Mouse (Mus musculus): ENCODE data around the gene Lyl1.

Lyl1 gene

GRCm38 (mm10) chr8:84703466-84704249, 2.4 kb downstream of the Lyl1 start:
- DNase-seq = no peak

- peak; percentile 62 for DNase-seq
Measured at GRCm38 (mm10) chr8:84704356-84704755, 3.1 kb downstream of the Lyl1 start.

GRCm38 (mm10) chr8:84704867-84705831, 3.9 kb downstream of the Lyl1 start:
- DNase-seq = peak; percentile 29

DNA sequence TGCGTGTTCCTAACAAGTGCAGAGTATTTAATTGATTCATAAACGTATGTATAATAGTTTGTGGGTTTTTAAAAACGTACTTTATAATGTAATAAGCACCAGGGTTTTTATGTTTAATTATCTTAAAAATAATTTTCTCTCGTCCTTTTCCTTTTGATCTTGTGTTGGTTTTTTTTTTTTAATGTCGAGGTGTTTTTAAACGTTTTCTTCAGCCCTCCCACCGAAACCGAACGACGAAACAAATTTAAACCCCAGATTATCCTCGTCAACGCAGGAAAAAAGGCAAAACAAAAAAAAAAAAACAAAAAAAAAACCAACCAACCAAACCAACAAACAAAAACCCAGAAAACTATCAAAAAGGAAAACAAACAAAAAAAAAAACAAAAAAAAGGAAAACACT, 4.7 kb downstream of the Lyl1 start:
- DNase-seq = no peak

DNA sequence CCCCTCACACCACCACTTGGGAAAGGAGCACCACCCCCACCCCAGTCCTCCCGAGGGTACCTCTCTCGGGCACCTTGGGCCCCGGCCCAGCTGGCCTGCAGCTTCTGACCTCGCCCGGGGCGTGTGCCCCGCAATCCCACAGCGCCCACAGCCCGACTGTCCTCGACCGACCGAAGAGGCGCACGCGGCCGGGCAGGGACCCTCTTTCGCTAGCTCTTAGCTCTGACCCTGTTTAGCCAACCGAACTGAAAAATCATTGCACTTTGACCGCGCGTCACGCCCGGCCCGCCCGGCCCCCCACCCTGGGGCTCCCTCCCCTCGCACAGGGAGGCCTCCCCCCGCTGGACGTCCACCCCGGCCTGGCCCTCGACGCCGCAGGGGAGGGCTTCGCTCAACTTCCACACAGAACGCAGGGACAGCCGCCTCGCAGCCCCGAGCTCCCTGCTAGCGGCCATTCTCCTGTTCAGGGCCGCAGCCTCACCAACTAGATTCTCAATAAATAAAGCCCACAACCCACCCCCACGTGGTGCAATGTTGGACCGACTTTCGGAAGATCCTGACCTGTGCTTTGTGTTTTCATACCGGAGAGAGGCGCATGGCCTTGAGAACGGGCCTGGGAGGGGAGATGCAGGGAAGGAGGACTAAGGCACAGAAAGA, 5.5 kb downstream of the Lyl1 start:
- DNase-seq = no peak

DNA sequence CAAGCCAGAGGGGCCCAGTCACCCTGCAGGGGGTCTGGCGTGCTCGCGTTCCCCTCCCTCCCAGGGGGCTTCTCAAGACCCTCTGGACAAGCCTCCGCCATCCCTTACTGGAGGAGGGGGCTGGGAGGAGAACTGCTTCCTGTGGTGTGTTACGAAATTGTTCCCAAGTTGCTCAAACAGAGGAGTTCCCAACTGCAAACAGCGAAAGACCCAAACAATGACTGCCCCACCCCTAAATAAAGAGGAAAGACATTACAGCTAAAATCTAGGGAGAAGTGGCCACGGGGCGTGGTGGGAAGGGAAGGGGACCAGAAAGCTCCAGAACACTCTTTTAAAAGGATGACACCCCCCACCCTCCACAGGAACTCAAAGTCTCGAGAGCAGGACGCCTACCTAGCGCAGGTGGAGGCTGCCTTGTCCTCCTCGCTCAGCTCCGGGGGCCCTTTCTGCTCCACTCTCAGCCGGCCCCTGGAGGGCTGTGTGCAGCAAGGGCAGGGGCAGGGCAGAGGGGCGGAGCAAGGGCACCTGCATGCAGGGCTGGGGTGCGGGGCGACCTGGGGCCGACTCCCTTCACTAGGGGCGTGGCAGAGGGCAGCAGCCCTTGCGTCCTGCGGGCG, 6.1 kb downstream of the Lyl1 start:
- DNase-seq = no peak

- DNase-seq = no peak
Measured at GRCm38 (mm10) chr8:84708071-84708541, 6.8 kb downstream of the Lyl1 start.

DNA sequence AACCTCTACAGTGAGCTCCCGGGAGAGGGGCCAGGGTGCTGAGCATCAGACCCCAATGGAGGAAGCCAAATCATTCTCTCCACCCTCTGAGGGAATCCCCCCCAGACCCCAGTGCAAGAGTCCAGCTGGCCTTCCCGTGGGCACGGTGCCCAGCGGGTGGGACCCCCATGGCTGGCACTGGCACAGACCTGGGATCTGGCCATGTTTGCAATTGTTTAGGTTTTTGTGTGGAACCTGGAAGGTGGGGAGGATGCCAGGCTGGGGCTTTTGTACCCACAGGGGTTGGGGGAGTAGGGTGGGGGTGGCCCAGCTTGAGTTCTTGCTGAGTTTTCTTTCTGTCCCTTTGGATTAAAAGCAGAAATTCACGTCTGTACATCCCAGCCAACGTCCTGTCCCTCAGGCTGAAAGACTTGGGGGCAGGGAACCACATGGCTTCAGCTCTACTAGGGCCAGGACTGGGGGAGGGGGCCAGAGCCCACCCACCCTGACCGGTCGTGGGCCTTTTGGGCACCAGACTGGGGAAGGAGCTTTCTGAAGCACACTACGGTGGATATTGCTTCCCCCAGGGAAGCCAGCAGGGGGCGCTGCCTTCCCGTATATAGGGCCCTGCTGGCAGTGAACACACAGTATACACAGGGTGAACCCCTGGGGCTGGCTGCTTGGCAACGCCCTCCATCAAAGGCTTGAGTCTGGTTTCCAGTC, 7.7 kb downstream of the Lyl1 start:
- DNase-seq = peak; percentile 89

- no peak for DNase-seq
Measured at GRCm38 (mm10) chr8:84709931-84710330, 8.7 kb downstream of the Lyl1 start.

GRCm38 (mm10) chr8:84711312-84711711, 10.1 kb downstream of the Lyl1 start:
- no peak for DNase-seq

DNA sequence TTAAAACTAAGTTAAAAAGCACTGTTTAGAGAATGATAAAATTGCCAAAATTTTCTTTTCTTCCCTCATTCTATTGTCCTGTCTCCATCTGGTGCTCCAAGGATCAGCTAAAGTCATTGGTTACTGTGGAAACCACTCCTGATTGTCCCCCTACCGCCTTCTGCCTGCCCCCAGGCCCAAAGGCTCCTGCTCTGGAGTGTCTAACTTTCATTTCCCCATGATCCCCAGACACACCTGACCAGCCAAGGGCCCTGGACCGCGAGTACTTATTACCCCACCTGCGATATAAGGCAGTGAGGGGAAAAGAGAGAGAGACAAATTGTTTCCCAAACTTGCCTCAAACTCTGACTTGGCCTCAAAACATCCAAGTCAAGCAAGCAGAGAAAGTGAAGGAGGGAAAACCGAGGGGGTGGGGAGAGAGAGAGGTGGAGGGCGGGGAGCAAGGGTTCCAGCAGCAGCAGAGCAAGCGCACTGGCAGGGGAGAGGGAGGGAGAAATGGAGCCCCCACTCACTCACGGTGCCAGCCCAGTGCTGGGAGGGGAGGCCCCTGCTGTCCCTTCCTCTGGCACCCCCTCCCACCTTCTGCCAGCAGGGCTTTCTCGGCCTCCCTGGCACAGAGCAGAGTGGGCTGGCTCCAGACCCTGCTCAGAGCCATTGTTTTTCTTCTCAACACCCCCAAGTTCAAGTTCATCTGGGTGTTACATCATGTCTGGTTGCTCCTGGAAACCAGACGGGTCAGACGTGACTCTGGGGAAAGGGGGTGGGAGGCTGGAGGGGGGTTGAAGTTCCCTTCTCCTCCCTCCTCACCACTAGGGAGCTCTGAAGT, 10.9 kb downstream of the Lyl1 start:
- DNase-seq = no peak

DNA sequence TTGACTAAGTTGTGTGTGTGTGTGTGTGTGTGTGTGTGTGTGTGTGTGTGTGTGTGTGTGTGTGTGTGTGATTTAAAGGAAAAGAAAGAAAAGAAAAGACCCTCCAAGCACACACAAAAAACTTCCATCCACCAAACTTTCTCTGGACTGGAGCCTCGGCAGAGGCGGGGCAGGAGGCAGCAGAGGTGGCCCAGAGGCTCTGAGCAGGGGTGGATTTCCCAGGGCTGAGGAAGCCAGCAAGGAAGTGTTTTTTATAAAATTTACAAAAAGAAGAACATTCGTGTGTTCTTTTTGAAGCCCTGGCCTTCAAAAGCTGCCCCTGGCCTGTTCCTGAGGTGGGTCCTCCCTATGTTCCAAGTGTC, 11.5 kb downstream of the Lyl1 start:
- no peak for DNase-seq

DNA sequence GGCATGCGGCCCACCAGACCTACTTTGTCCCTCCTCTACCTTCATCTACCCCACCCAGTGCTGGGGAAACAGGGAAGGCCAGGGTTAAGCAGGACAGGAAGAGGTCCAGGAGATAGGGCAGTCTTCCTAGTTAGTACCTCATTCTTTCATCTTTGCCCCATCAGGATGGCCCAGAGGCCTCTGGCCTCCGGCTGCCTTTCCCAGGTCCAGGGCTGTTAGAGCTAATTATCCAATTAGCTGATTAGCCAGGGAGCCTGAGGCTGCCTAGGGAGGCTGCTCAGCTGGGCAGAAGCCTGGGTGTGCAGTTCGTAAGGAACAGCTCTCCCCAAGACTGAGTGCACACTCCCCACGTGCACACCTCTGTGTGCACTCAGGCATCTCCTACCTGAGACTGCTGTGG, 12.1 kb downstream of the Lyl1 start:
- DNase-seq = no peak

DNA sequence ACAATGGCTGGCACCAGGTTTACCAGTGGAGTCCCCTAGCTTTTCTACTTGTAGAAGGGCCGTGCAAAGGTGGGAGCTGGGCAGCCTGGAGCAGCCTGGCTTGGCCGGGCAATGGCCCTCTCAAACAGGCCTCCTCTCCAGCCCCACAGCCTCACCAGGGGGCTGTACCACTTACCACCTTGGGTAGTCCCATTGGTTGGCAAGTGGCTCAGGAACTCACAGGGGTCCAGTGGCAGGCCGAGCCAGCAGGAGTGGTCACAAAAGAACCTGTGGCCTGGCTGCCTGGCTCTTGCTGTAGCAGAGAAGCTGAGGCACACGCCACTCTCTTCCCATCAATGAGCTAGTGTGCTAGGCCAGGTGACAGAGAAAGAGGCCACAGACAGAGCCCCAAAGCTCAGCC, 12.9 kb downstream of the Lyl1 start:
- DNase-seq = no peak

DNA sequence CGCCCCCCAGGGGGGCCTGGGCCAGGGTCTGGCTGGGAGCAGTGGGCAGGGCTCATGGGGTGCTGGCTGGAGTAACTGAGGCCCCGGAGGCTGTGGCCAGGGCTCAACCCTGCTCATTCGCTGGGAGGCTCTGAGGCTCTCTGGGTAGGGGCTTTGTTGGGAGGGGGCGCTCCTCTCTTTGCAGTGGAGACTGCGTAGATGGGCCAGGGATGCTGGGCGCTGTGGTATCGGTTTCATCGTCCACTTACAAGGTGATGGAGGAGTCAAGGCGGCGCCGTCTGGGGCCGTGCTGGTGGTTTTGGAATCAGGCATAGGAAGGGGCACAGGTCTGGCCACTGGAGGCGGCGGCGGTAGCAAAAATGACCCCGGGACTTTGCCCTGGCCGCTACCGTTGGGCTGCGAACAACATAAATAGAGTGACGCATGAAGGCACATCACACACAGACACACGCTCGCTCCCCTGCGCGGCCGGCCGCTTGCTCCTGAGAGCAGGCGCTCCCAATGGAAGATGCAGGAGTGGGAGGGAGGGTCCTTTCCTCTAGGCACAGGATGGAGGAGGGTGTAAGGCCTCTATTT, 14.7 kb downstream of the Lyl1 start:
- DNase-seq = no peak

- no peak for DNase-seq
Measured at GRCm38 (mm10) chr8:84716790-84717189, 15.5 kb downstream of the Lyl1 start.

DNA sequence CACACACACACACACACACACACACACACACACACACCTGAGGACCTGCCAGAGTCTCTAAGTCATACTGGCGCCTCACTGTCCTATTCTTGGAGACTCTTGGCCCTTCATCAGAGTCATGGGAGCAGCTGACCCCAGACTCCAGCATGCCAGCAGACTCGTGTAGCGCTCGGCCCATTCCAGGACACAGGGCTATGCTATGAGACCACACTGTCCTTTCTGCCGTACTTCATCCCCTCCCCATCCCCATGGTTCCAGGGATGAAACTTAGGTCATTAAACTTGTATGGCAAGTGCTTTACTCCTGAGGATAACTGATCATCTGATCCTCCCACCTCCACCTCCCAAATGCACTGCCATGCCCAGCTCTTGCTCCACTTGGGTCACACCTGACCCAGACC, 17.2 kb downstream of the Lyl1 start:
- DNase-seq = no peak

DNA sequence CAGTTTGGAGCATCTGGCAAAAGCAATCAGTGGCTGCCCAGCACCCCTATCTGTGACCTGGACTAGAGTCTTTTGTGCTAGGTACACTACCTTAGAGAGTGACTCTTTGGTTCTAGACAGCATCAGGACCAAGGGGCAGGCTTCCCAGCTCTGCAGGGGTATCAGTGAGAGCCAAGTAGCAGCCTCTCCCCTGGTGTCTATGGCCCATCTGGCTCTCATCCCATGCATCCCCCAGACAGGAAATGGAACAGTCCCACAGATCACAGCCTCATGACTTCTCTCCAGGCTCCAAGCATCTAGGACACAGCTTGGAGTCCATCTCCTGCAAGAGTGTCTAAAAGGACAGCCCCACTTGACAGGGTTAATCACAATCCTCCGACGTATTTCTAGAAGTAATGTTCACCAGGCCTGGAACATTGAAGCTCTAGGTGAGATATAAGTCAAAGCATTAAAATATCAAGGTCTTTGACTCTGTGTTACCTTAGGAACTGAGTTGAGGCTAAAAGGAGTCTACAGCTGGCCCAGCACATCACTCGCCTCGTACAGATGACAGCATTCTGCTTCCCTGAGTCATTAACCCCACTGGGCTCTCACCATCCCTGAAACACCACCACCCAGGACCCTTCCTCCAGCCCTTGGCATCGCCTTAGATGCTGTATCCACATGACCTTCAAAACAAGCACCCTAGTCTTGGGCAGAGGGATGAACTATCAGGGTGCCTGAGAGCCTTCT, 17.9 kb downstream of the Lyl1 start:
- no peak for DNase-seq

DNA sequence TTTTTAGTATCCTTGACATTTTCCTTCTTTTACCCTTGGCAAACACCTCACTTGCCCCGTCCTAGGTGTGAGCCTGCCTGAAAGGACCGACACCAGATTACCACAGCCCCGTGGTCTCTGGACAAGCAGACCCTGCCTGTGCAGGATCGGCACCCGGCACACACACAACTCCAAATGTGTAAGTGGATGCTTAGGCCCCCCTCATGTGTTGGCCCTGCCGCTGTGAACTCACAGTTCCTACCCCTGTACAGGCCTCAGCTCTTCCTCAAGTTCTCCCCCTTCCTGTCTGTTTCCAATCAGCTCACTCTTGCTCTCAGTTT, 21.2 kb downstream of the Lyl1 start:
- DNase-seq = no peak

DNA sequence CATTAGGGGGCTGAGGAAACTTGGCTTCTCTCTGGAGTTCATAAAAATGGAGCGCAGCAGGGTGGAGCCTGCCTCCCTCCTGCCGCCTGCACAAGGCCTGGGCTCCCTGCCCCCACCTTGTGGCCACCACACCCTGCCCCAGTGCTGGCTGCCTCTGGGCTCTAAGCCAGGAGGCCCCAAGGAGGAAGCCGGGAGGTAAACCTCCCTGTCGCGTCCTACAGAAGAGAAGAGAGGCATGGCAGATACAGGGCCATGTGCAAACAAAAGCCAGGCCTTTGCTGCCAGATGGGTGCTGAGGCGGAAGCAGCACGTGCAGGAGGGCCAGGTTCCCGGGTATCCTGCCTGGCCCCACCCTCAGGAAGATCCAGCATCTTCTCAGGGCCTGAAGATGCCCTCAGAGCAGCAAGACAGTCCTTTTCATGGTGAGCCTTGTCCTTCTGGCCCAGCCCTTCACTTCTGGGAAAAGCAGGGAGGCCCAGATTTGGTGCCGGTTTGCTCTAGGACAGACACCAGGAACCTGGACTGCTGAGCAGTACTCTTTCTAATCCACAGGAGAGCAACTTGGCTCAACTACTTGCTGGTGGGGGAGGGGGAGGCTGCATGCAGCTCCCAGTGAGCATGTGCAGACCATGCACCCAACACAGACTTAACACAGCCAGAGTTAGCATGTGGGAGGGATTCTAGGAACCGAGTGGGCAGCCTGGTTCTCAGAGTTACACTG, 21.8 kb downstream of the Lyl1 start, which contains the start of gene G430095P16Rik:
TSS of gene G430095P16Rik (plus strand) at position 158 of the 721 bp plus-strand sequence.
- DNase-seq = peak; percentile 60

Data from cerebellum, adult 8-10 months (tissue).